ENCODE assay signal across 9 mouse cellular contexts in the genomic region with DNA sequence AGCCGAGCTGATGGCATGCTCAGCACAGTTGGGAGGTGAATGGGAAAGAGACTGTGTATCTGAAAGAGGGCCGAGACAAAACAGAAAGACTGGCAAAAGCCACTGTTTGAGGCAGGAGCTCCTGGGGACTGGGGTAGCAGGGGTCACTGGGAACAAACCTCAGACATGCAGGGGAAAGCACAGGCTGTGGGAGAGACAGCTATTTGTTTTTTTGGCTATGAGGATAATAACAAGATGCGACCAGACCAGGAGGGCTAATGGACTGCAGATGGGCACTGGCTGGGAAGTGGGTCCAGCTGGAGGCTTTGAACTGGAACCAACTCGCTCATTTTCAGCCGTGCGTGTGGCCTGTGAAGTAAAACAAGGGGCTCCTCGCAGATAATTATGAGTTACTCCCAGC. TPM values are rescaled to one million over a fixed set of nuclear protein-coding genes. Genes with fewer than 3 reads are reported as not detected.
DNase-seq lines count a peak whose midpoint lies in the region; ATAC-seq and TF ChIP-seq lines count a peak whose summit lies in the region.
"Had no signal": no experiment of that assay in that cellular context is flagged by ENCODE, and none has a peak within 500 bp of the region (broad histone marks: within the 10 kb centered on the region; RNA-seq: fewer than 3 reads in every experiment).

No protein-coding gene starts in this region.

- no peak overlapping the region for H3K4me2 ChIP-seq in heart, embryonic 12.5 days
- no peak overlapping the region for H3K4me2 ChIP-seq in neural tube, embryonic 11.5 days (ENCODE audit: low read depth)
- H3K4me2 ChIP-seq in liver, postnatal 0 days (ENCODE audit: low read depth, low read length), result no peak overlapping the region

- peak overlapping the region; percentile 7; the same call in 1 of the 2 replicates for H3K9ac ChIP-seq in heart, embryonic 12.5 days
- H3K9ac ChIP-seq in neural tube, embryonic 11.5 days (ENCODE audit: low read length), result no peak overlapping the region
- no peak overlapping the region for H3K9ac ChIP-seq in liver, postnatal 0 days (replicated peaks)

- no peaks in the 10 kb centered on the region for H3K27me3 ChIP-seq in heart, embryonic 12.5 days (replicated peaks)
- H3K27me3 ChIP-seq in hindbrain, embryonic 10.5 days (ENCODE audit: insufficient read depth, poor library complexity, severe bottlenecking), result no peaks in the 10 kb centered on the region
- no peaks in the 10 kb centered on the region for H3K27me3 ChIP-seq in neural tube, embryonic 11.5 days (ENCODE audit: control insufficient read depth, insufficient read depth, low read length)
- no peaks in the 10 kb centered on the region for H3K27me3 ChIP-seq in liver, postnatal 0 days (ENCODE audit: insufficient read depth, low read length)

- H3K4me1 ChIP-seq in heart, embryonic 12.5 days (replicated peaks), result peaks cover 19% of the 10 kb centered on the region
- peaks cover 36% of the 10 kb centered on the region for H3K4me1 ChIP-seq in hindbrain, embryonic 10.5 days (replicated peaks)
- 0 out of 2 replicates have a peak, but pooled peaks cover under 1% of the 10 kb centered on the region for H3K4me1 ChIP-seq in neural tube, embryonic 11.5 days (ENCODE audit: control insufficient read depth, insufficient read depth, low read length)
- no peaks in the 10 kb centered on the region for H3K4me1 ChIP-seq in liver, postnatal 0 days (ENCODE audit: insufficient read depth)

- TF ChIP-seq CTCF in liver, postnatal 0 days (IDR thresholded peaks at IDR 0.05; ENCODE audit: low read depth), result no peak

- no peak overlapping the region for H3K27ac ChIP-seq in heart, embryonic 12.5 days (ENCODE audit: poor library complexity, severe bottlenecking)
- peak overlapping the region; percentile 62 for H3K27ac ChIP-seq in hindbrain, embryonic 10.5 days
- H3K27ac ChIP-seq in neural tube, embryonic 11.5 days (ENCODE audit: low read depth, low read length), result no peak overlapping the region
- no peak overlapping the region for H3K27ac ChIP-seq in liver, postnatal 0 days (ENCODE audit: low read depth)

- H3K4me3 ChIP-seq in heart, embryonic 12.5 days, result no peak overlapping the region
- no peak overlapping the region for H3K4me3 ChIP-seq in hindbrain, embryonic 10.5 days
- no peak overlapping the region for H3K4me3 ChIP-seq in neural tube, embryonic 11.5 days (ENCODE audit: low read depth, low read length)
- no peak overlapping the region for H3K4me3 ChIP-seq in liver, postnatal 0 days (ENCODE audit: low read depth, low read length)

- WGBS in heart, embryonic 12.5 days, result 29% methylated on average over 7 of the region's 7 CpGs
- WGBS in hindbrain, embryonic 10.5 days, result 21% methylated on average over 7 of the region's 7 CpGs
- WGBS in neural tube, embryonic 11.5 days, result 25% methylated on average over 7 of the region's 7 CpGs
- 45% methylated on average over 7 of the region's 7 CpGs for WGBS in liver, postnatal 0 days (ENCODE audit: insufficient replicate concordance)

- TF ChIP-seq EP300 in liver, postnatal 0 days (IDR thresholded peaks at IDR 0.05; ENCODE audit: low read depth), result no peak

- H3K36me3 ChIP-seq in heart, embryonic 12.5 days, result peaks cover 13% of the 10 kb centered on the region
- peaks cover 19% of the 10 kb centered on the region for H3K36me3 ChIP-seq in hindbrain, embryonic 10.5 days
- H3K36me3 ChIP-seq in neural tube, embryonic 11.5 days (ENCODE audit: control insufficient read depth, insufficient read depth, low read length), result peaks cover 2% of the 10 kb centered on the region
- peaks cover 6% of the 10 kb centered on the region; the same call in 1 of the 2 replicates for H3K36me3 ChIP-seq in liver, postnatal 0 days (replicated peaks; ENCODE audit: insufficient read depth, low read length)

- H3K9me3 ChIP-seq in heart, embryonic 12.5 days (replicated peaks), result no peaks in the 10 kb centered on the region
- H3K9me3 ChIP-seq in hindbrain, embryonic 10.5 days, result no peaks in the 10 kb centered on the region
- no peaks in the 10 kb centered on the region for H3K9me3 ChIP-seq in neural tube, embryonic 11.5 days (ENCODE audit: control insufficient read depth, low read length)
- no peaks in the 10 kb centered on the region for H3K9me3 ChIP-seq in liver, postnatal 0 days (ENCODE audit: low read length)

- DNase-seq in heart, adult 18-20 months, result no peak
- peak; percentile 25 to 34 for DNase-seq in cerebellum, postnatal 36 days
- DNase-seq in hindbrain, embryonic 10.5 days (ENCODE audit: low spot score), result peak; percentile 49
- peak; percentile 58 for DNase-seq in neural tube, embryonic 11.5 days (ENCODE audit: low spot score)
- DNase-seq in liver, postnatal 0 days, result no peak
- DNase-seq in right cerebral cortex, postnatal 14 days, result no peak
- DNase-seq in T-cell, adult 2 months (ENCODE audit: low spot score), result no peak

- no peak for ATAC-seq in heart, embryonic 12.5 days (ENCODE audit: insufficient number of reproducible peaks, low FRiP score)
- ATAC-seq in neural tube, embryonic 11.5 days (ENCODE audit: insufficient read depth, low FRiP score, low TSS enrichment), result peak; percentile 53; the same call in 1 of the 2 replicates
- no peak for ATAC-seq in liver, postnatal 0 days

RNA-seq across cellular contexts. Expression of gene Prtg, which starts 52.9 kb away (rescaled TPM):
- 2.2 and 2.7 TPM in 2 replicates for polyA plus RNA-seq in heart, embryonic 12.5 days (2016; fragmentation: Nextera tagmentation; extraction: Ambion mirVana)
- total RNA-seq in heart, adult 18-20 months (2021), result under 1 TPM in 1 of 2 experiments, not detected in 1; 0.02 TPM
- polyA plus RNA-seq in hindbrain, embryonic 10.5 days (2016; fragmentation: Nextera tagmentation; extraction: Ambion mirVana), result 7.6 and 19.9 TPM in 2 replicates
- 3.6 and 4.4 TPM in 2 replicates for polyA plus RNA-seq in neural tube, embryonic 11.5 days (2014; fragmentation: Nextera tagmentation; extraction: Ambion mirVana)
- polyA plus RNA-seq in liver, postnatal 0 days (2015; fragmentation: Nextera tagmentation; extraction: Ambion mirVana), result 0.06 and 0.09 TPM in 2 replicates
- total RNA-seq: megakaryocyte progenitor cell, adult 5-6 weeks had no signal

Comparison
In these comparisons a context has a peak if more than half of its experiments do, and no peak if none do; other contexts are left out.
1. DNase-seq: peak in cerebellum, postnatal 36 days (2 of 2), hindbrain, embryonic 10.5 days (single experiment) and neural tube, embryonic 11.5 days (single experiment); none in heart, adult 18-20 months (0 of 2), liver, postnatal 0 days (single experiment), right cerebral cortex, postnatal 14 days (single experiment) and T-cell, adult 2 months (single experiment).